10 mouse cellular contexts compared by ENCODE assay signal in genomic region chr5:123296224-123296806, GRCm38 (mm10). TPM values are rescaled to one million over a fixed set of nuclear protein-coding genes. Genes with fewer than 3 reads are reported as not detected.
DNase-seq lines count a peak whose midpoint lies in the region; TF ChIP-seq lines count a peak whose summit lies in the region.
"Had no signal": no experiment of that assay in that cellular context is flagged by ENCODE, and none has a peak within 500 bp of the region (broad histone marks: within the 10 kb centered on the region; RNA-seq: fewer than 3 reads in every experiment).

No protein-coding gene starts in this region.

- TF ChIP-seq POLR2A in lung, adult 2 months (IDR thresholded peaks at IDR 0.05; ENCODE audit: borderline replicate concordance, extremely low read depth, low read depth, low read length) = no peak

- peak; percentile 42 for TF ChIP-seq CTCF in lung, adult 2 months (IDR thresholded peaks at IDR 0.05; ENCODE audit: insufficient read depth, low read length)

- H3K4me1 ChIP-seq in lung, adult 2 months (ENCODE audit: control insufficient read depth, insufficient read depth, low read length) = no peaks in the 10 kb centered on the region

- WGBS in lung, adult 2 months = 68% methylated on average over 12 of the region's 12 CpGs

- DNase-seq in cerebellum, postnatal 10 days = peak; percentile 46 to 52
- DNase-seq in cerebellum, postnatal 36 days = no peak
- DNase-seq in lung, adult 2 months = no peak
- DNase-seq in lung, postnatal 10 days = no peak
- DNase-seq in induced T-regulatory cell, adult 2 months (ENCODE audit: low read depth) = peak; percentile 28
- DNase-seq in thymus, postnatal 0 days (ENCODE audit: low spot score) = peak; percentile 59
- no peak for DNase-seq in urinary bladder, postnatal 36 days (ENCODE audit: low spot score in 2 of 2)
- no peak for DNase-seq in embryo, embryonic 10.5 days (ENCODE audit: low spot score)
- DNase-seq: cerebellum, adult 18-20 months had no signal

- no peak overlapping the region for H3K4me3 ChIP-seq in lung, adult 2 months (replicated peaks; ENCODE audit: extremely low read depth, low read depth, low read length)
- H3K4me3 ChIP-seq: limb, embryonic 13.5 days had no signal

RNA-seq across cellular contexts. Expression of gene Wdr66, which starts 44.4 kb away (rescaled TPM):
- 6.3 and 9.1 TPM in 2 replicates for polyA plus RNA-seq in lung, adult 2 months (2012; rRNA removed)
- 0.36 and 0.56 TPM in 2 replicates for polyA plus RNA-seq in thymus, postnatal 0 days (2015; fragmentation: Nextera tagmentation; extraction: Ambion mirVana)

RNA-seq across cellular contexts. Expression of gene Bcl7a, which starts 47.3 kb away (rescaled TPM):
- 9.4 and 11.9 TPM in 2 replicates for polyA plus RNA-seq in lung, adult 2 months (2012; rRNA removed)
- polyA plus RNA-seq in thymus, postnatal 0 days (2015; fragmentation: Nextera tagmentation; extraction: Ambion mirVana) = 17.6 and 21.5 TPM in 2 replicates

Comparison
In these comparisons a context has a peak if more than half of its experiments do, and no peak if none do; other contexts are left out.
1. DNase-seq: peak in cerebellum, postnatal 10 days (2 of 2), induced T-regulatory cell, adult 2 months (single experiment) and thymus, postnatal 0 days (single experiment); none in cerebellum, postnatal 36 days (0 of 2), lung, adult 2 months (single experiment), lung, postnatal 10 days (single experiment), urinary bladder, postnatal 36 days (0 of 2) and embryo, embryonic 10.5 days (single experiment).